Mouse (Mus musculus): ENCODE data around the gene Arhgap1. TPM values are rescaled to one million over a fixed set of nuclear protein-coding genes. Genes with fewer than 3 reads are reported as not detected.
"Not testable (repeated sequence)": the region's sequence is repeated elsewhere in the genome, so short reads cannot be mapped to it uniquely, and the experiment has no call there.

Arhgap1 gene
- polyA plus RNA-seq (2014; fragmentation: Nextera tagmentation; extraction: Ambion mirVana) = 70.7 and 79.1 TPM in 2 replicates

DNA sequence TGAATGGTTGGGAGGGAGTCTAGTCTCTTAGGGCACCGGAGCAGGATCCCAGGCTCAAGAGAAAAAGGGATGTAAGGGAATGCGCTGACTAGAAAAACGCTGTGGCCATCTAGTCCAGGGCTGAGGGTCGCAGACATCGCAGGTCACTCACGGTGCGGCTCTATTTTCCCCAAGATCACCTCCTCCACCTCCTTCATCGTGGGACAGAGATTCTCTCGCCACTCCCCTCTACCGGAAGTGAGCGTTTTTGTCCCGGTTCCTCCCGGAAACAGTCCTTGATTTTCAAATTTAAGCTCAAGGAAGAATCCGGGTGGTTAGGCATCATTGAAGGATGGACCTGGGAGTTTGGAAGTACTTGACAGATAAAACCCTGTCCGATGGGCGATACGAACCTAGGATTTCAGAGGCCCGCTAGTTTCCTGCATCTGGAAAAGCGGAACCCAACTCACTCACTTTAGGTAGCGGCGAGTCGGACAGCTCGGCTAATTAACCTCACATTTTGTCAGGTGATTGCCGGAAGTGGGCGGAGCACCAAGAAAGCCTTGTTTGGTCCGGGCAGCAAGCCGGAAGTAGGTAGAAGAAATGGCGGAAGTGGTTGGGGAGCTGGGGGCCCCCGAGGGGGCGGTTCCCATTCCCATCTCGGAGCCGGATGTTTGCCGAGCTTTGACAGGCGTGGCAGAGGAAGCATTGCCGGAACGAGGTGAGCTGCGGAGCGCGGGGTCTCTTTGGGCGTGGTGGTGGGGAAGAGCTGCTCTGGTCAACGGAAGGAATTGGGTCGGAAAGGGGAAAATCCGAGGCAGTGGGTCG is at the start of gene Arhgap1, which contains the start of gene Zfp408:
Arhgap1 (plus strand) TSS at position 308 of the 807 bp plus-strand sequence.
Zfp408 (minus strand) TSS at position 239 of the 807 bp plus-strand sequence.
- Histone ChIP-seq H3K4me1 (replicated peaks; ENCODE audit: control insufficient read depth, insufficient read depth, low read length) (no peaks in the 10 kb centered on the region), H3K9ac (ENCODE audit: low read length) (peak within 1 kb of the TSS; percentile 71), H3K27ac (ENCODE audit: low read depth, low read length) (peak within 1 kb of the TSS; percentile 55), H3K9me3 (ENCODE audit: control insufficient read depth, low read length) (no peaks in the 10 kb centered on the region), H3K4me3 (ENCODE audit: low read depth, low read length) (peak within 1 kb of the TSS; percentile 58), H3K27me3 (ENCODE audit: control insufficient read depth, insufficient read depth, low read length) (no peaks in the 10 kb centered on the region), H3K36me3 (ENCODE audit: control insufficient read depth, insufficient read depth, low read length) (peaks cover 18% of the 10 kb centered on the region), H3K4me2 (ENCODE audit: low read depth, low read length, severe bottlenecking) (peak within 1 kb of the TSS; percentile 85)
- ATAC-seq (replicated peaks; ENCODE audit: low FRiP score) = peak; percentile 94
- peak; percentile 98 for DNase-seq (ENCODE audit: low spot score)
- under 1% methylated on average over 44 of the region's 44 CpGs for WGBS

DNA sequence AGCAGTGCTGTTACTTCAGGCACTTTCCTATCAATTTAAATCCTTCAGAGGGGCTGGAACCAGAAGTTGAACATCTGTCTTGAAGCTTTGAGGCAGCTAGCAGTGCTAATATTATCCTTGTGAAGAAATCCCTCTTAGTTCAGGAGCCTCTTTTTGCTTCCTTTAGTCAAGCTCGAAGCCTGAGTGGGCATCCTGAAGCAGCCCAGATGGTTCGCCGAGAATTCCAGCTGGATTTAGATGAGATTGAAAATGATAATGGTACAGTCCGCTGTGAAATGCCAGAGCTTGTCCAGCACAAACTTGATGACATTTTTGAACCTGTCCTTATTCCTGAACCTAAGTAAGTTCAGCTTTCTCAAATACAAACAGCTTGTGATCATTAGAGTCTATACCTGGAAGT is 49.2 kb upstream of the Arhgap1 start:
- Histone ChIP-seq H3K4me2 (ENCODE audit: low read depth, low read length, severe bottlenecking) (no peak overlapping the region), H3K27me3 (ENCODE audit: control insufficient read depth, insufficient read depth, low read length) (no peaks in the 10 kb centered on the region), H3K4me3 (ENCODE audit: low read depth, low read length) (no peak overlapping the region), H3K36me3 (ENCODE audit: control insufficient read depth, insufficient read depth, low read length) (peaks cover 31% of the 10 kb centered on the region), H3K27ac (ENCODE audit: low read depth, low read length) (no peak overlapping the region), H3K9ac (ENCODE audit: low read length) (no peak overlapping the region), H3K9me3 (ENCODE audit: control insufficient read depth, low read length) (no peaks in the 10 kb centered on the region), H3K4me1 (replicated peaks; ENCODE audit: control insufficient read depth, insufficient read depth, low read length) (no peaks in the 10 kb centered on the region)
- WGBS = 93% methylated on average over 4 of the region's 4 CpGs
- no peak for ATAC-seq (replicated peaks; ENCODE audit: low FRiP score)
- DNase-seq (ENCODE audit: low spot score) = no peak

DNA sequence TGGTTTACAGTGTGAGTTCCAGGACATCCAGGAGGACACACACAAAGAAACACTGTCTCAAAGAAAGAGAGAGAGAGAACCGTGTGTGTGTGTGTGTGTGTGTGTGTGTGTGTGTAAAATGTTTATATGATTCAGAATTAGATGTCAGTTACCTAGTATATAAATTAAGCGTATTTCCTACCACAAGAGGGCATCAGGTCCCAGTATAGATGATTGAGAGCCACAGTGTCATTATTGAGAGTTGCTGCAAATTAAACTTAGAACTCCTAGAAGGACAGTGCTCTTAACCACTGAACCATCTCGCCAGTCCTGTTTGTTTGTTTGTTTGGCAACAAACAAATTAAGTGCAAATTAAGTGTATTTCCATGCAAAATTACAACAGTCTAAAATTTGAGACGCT is 47.3 kb upstream of the Arhgap1 start:
- Histone ChIP-seq H3K4me1 (replicated peaks; ENCODE audit: control insufficient read depth, insufficient read depth, low read length) (no peaks in the 10 kb centered on the region), H3K36me3 (ENCODE audit: control insufficient read depth, insufficient read depth, low read length) (peaks cover 29% of the 10 kb centered on the region), H3K4me3 (ENCODE audit: low read depth, low read length) (no peak overlapping the region), H3K9me3 (ENCODE audit: control insufficient read depth, low read length) (no peaks in the 10 kb centered on the region), H3K27me3 (ENCODE audit: control insufficient read depth, insufficient read depth, low read length) (no peaks in the 10 kb centered on the region), H3K9ac (ENCODE audit: low read length) (no peak overlapping the region), H3K4me2 (ENCODE audit: low read depth, low read length, severe bottlenecking) (no peak overlapping the region), H3K27ac (ENCODE audit: low read depth, low read length) (no peak overlapping the region)
- DNase-seq (ENCODE audit: low spot score) (no peak), ATAC-seq (replicated peaks; ENCODE audit: low FRiP score) (no peak)
- WGBS = 87% methylated on average over 4 of the region's 4 CpGs

DNA sequence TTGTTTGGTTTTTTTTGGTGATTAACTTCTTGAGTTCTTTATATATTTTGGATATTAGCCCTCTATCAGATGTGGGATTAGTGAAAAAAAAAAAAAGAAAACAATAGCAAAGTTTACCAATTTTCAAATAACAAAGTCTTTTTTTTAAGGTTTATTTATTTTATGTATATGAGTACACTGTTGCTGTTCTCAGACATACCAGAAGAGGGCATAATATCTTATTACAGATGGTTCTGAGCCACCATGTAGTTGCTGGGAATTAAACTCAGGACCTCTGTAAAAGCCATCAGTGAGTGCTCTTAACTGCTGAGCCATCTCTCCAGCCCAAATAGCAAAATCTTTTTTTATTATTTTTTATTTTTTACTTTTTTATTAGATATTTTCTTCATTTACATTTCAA is 40.3 kb upstream of the Arhgap1 start:
- not testable (repeated sequence) for H3K9ac ChIP-seq (ENCODE audit: low read length); H3K4me3 ChIP-seq (ENCODE audit: low read depth, low read length); H3K27ac ChIP-seq (ENCODE audit: low read depth, low read length); H3K4me1 ChIP-seq (replicated peaks; ENCODE audit: control insufficient read depth, insufficient read depth, low read length); H3K9me3 ChIP-seq (ENCODE audit: control insufficient read depth, low read length); ATAC-seq (replicated peaks; ENCODE audit: low FRiP score); H3K4me2 ChIP-seq (ENCODE audit: low read depth, low read length, severe bottlenecking); H3K27me3 ChIP-seq (ENCODE audit: control insufficient read depth, insufficient read depth, low read length); DNase-seq (ENCODE audit: low spot score)
- peaks cover 18% of the 10 kb centered on the region for H3K36me3 ChIP-seq (ENCODE audit: control insufficient read depth, insufficient read depth, low read length)

DNA sequence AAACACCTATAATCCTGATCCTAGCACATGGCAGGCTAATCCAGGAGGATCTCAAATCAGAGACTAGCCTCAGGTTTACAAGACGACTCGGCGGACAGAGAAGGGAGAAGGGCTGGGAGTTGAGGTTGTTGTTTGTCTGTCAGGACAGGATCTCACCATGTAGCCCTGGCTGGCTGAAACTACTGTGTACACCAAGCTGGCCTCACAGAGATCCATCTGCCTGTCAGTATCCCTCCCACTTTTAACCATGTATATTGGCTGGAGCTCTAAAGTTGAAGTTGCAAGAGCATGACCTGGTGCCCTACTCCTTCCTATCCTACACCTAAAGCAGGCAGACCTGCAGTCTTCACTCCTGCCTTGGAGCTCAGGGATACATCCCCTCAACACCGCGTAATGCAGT is 27.3 kb upstream of the Arhgap1 start:
- WGBS = 90% methylated on average over 5 of the region's 5 CpGs
- Histone ChIP-seq H3K4me2 (ENCODE audit: low read depth, low read length, severe bottlenecking) (no peak overlapping the region), H3K36me3 (ENCODE audit: control insufficient read depth, insufficient read depth, low read length) (peaks cover 7% of the 10 kb centered on the region; the same call in 1 of the 2 replicates), H3K4me1 (replicated peaks; ENCODE audit: control insufficient read depth, insufficient read depth, low read length) (no peaks in the 10 kb centered on the region), H3K9me3 (ENCODE audit: control insufficient read depth, low read length) (no peaks in the 10 kb centered on the region), H3K27me3 (ENCODE audit: control insufficient read depth, insufficient read depth, low read length) (no peaks in the 10 kb centered on the region), H3K4me3 (ENCODE audit: low read depth, low read length) (no peak overlapping the region), H3K9ac (ENCODE audit: low read length) (no peak overlapping the region), H3K27ac (ENCODE audit: low read depth, low read length) (no peak overlapping the region)
- ATAC-seq (replicated peaks; ENCODE audit: low FRiP score) (no peak), DNase-seq (ENCODE audit: low spot score) (no peak)

DNA sequence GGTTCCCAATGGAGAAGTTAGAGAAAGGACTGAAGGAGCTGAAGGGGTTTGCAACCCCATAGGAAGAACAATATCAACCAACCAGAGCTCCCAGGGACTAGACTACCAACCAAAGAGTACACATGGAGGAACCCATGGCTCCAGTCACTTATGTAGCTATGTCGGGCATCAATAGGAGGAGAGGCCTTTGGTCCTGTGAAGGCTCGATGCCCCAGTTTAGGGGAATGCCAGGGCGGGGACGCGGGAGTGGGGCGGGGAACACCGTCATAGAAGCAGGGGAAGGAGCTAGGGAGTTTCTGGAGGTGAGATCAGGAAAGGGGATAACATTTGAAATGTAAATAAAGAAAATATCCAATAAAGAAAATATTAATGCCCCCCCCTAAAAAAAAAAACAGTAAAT is 26.3 kb upstream of the Arhgap1 start:
- not testable (repeated sequence) for H3K36me3 ChIP-seq (ENCODE audit: control insufficient read depth, insufficient read depth, low read length); H3K4me3 ChIP-seq (ENCODE audit: low read depth, low read length); H3K27ac ChIP-seq (ENCODE audit: low read depth, low read length); H3K27me3 ChIP-seq (ENCODE audit: control insufficient read depth, insufficient read depth, low read length); H3K9ac ChIP-seq (ENCODE audit: low read length); DNase-seq (ENCODE audit: low spot score); H3K4me1 ChIP-seq (replicated peaks; ENCODE audit: control insufficient read depth, insufficient read depth, low read length); H3K9me3 ChIP-seq (ENCODE audit: control insufficient read depth, low read length); H3K4me2 ChIP-seq (ENCODE audit: low read depth, low read length, severe bottlenecking); ATAC-seq (replicated peaks; ENCODE audit: low FRiP score)
- 94% methylated on average over 7 of the region's 7 CpGs for WGBS

DNA sequence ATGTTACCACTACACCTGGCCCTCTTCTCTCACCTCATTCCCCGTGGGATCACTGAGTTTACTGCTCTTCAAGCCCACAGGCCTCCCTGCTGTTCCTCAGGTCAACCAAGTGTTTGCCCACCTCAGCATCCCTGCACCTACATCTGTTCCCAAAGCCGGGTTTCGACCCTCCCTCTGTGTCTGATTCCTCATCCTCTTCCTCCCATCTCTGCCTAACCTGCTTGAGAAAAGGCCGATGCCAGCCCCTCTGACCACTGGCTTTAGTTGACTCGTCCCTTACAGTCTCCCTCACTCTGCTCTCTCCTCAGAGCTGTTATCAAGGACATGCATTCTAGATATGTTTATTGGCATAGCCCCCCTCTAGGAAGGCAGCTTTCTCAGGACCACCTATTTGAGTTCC is 22.2 kb upstream of the Arhgap1 start:
- Histone ChIP-seq H3K4me1 (replicated peaks; ENCODE audit: control insufficient read depth, insufficient read depth, low read length) (no peaks in the 10 kb centered on the region), H3K36me3 (ENCODE audit: control insufficient read depth, insufficient read depth, low read length) (no peaks in the 10 kb centered on the region), H3K9me3 (ENCODE audit: control insufficient read depth, low read length) (no peaks in the 10 kb centered on the region), H3K27ac (ENCODE audit: low read depth, low read length) (no peak overlapping the region), H3K27me3 (ENCODE audit: control insufficient read depth, insufficient read depth, low read length) (no peaks in the 10 kb centered on the region), H3K4me2 (ENCODE audit: low read depth, low read length, severe bottlenecking) (no peak overlapping the region), H3K4me3 (ENCODE audit: low read depth, low read length) (no peak overlapping the region), H3K9ac (ENCODE audit: low read length) (no peak overlapping the region)
- 74% methylated on average over 5 of the region's 5 CpGs for WGBS
- DNase-seq (ENCODE audit: low spot score) (no peak), ATAC-seq (replicated peaks; ENCODE audit: low FRiP score) (no peak)

DNA sequence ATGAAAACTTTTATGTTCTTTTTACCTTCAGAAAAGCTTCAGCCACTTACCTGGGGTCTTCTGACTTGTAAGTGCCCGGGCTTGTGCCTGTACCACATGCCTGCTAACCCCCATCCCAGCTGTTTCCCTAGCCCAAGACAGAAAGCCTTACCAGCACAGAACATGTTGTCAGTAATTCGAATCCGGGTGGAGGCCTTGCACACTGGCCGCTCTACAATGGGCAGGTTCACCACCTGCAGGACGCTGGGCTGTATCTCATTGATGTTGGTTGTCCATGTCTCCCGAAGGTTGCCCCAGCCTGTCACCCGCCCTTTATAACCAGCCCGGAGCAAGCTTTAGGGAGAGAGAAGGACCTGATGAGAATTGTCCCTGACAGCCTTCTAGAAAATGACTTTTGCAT is 21.5 kb upstream of the Arhgap1 start:
- Histone ChIP-seq H3K9ac (ENCODE audit: low read length) (no peak overlapping the region), H3K9me3 (ENCODE audit: control insufficient read depth, low read length) (no peaks in the 10 kb centered on the region), H3K27ac (ENCODE audit: low read depth, low read length) (no peak overlapping the region), H3K4me2 (ENCODE audit: low read depth, low read length, severe bottlenecking) (no peak overlapping the region), H3K4me3 (ENCODE audit: low read depth, low read length) (no peak overlapping the region), H3K27me3 (ENCODE audit: control insufficient read depth, insufficient read depth, low read length) (no peaks in the 10 kb centered on the region), H3K4me1 (replicated peaks; ENCODE audit: control insufficient read depth, insufficient read depth, low read length) (no peaks in the 10 kb centered on the region), H3K36me3 (ENCODE audit: control insufficient read depth, insufficient read depth, low read length) (no peaks in the 10 kb centered on the region)
- WGBS = 92% methylated on average over 8 of the region's 8 CpGs
- ATAC-seq (replicated peaks; ENCODE audit: low FRiP score) (no peak), DNase-seq (ENCODE audit: low spot score) (no peak)

DNA sequence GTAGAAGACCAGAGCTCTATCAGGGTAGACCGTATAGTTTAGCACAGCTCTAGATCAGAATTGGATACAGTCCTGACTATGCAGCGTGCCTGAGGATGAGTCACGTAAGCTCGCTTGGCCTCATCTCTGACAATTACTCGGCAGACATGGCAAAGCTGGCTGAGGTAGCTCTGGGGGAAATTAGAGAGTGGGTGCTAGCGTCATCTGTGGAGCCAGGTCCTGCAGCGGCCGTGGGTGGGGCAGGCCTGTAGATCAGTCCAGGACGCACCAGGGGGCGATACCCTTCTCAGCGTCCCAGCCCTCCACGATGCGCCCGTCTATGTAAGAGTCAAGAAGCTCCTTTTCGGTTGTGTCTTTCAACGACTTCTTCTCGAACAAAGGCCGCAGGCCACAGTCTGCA is 20.0 kb upstream of the Arhgap1 start:
- no peaks in the 10 kb centered on the region for H3K36me3 ChIP-seq (ENCODE audit: control insufficient read depth, insufficient read depth, low read length)
- H3K27ac ChIP-seq (ENCODE audit: low read depth, low read length) = no peak overlapping the region
- H3K9me3 ChIP-seq (ENCODE audit: control insufficient read depth, low read length) = no peaks in the 10 kb centered on the region
- H3K27me3 ChIP-seq (ENCODE audit: control insufficient read depth, insufficient read depth, low read length) = no peaks in the 10 kb centered on the region
- DNase-seq (ENCODE audit: low spot score) = no peak
- no peak overlapping the region for H3K4me3 ChIP-seq (ENCODE audit: low read depth, low read length)
- no peaks in the 10 kb centered on the region for H3K4me1 ChIP-seq (replicated peaks; ENCODE audit: control insufficient read depth, insufficient read depth, low read length)
- no peak overlapping the region for H3K9ac ChIP-seq (ENCODE audit: low read length)
- ATAC-seq (replicated peaks; ENCODE audit: low FRiP score) = no peak
- WGBS = 89% methylated on average over 18 of the region's 18 CpGs
- no peak overlapping the region for H3K4me2 ChIP-seq (ENCODE audit: low read depth, low read length, severe bottlenecking)
